Mouse (Mus musculus): ENCODE results near the gene Kcnn1. TPM values are rescaled to one million over a fixed set of nuclear protein-coding genes. Genes with fewer than 3 reads are reported as not detected.

Kcnn1 gene
- polyA plus RNA-seq, 1 experiment from 2014 or later = 2.8 TPM

- no peak overlapping the region for H3K4me2 ChIP-seq
- no peak overlapping the region for H3K4me3 ChIP-seq
- H3K27ac ChIP-seq = no peak overlapping the region
- no peak overlapping the region for H3K9ac ChIP-seq
- H3K36me3 ChIP-seq = no peaks in the 10 kb centered on the region
- H3K27me3 ChIP-seq = 0 out of 2 replicates have a peak, but pooled peaks cover 6% of the 10 kb centered on the region
- H3K9me3 ChIP-seq (replicated peaks) = no peaks in the 10 kb centered on the region
- ATAC-seq (replicated peaks; ENCODE audit: insufficient number of reproducible peaks, insufficient read depth, low FRiP score, low read depth) = no peak
- no peaks in the 10 kb centered on the region for H3K4me1 ChIP-seq (replicated peaks)
- 63% methylated on average over 7 of the region's 7 CpGs for WGBS
Observed at GRCm38 (mm10) chr8:70850132-70850845, 12.8 kb downstream of the Kcnn1 start.

GRCm38 (mm10) chr8:70849333-70849990, 13.6 kb downstream of the Kcnn1 start:
- no peak overlapping the region for H3K4me3 ChIP-seq
- 78% methylated on average over 3 of the region's 3 CpGs for WGBS
- 0 out of 2 replicates have a peak, but pooled peaks cover 4% of the 10 kb centered on the region for H3K27me3 ChIP-seq

GRCm38 (mm10) chr8:70846371-70847154, 16.5 kb downstream of the Kcnn1 start:
- Histone ChIP-seq H3K9ac (no peak overlapping the region), H3K4me3 (no peak overlapping the region), H3K27ac (no peak overlapping the region), H3K4me1 (replicated peaks) (no peaks in the 10 kb centered on the region), H3K9me3 (replicated peaks) (no peaks in the 10 kb centered on the region), H3K4me2 (no peak overlapping the region), H3K27me3 (peaks cover 12% of the 10 kb centered on the region; the same call in 1 of the 2 replicates), H3K36me3 (no peaks in the 10 kb centered on the region)
- no peak for ATAC-seq (replicated peaks; ENCODE audit: insufficient number of reproducible peaks, insufficient read depth, low FRiP score, low read depth)
- WGBS = 49% methylated on average over 15 of the region's 15 CpGs

More at GRCm38 (mm10) chr8:70849333-70849990, 13.6 kb downstream of the Kcnn1 start:
- Histone ChIP-seq H3K9me3 (replicated peaks) (no peaks in the 10 kb centered on the region), H3K27ac (no peak overlapping the region), H3K4me2 (no peak overlapping the region), H3K4me1 (replicated peaks) (no peaks in the 10 kb centered on the region), H3K9ac (no peak overlapping the region), H3K36me3 (no peaks in the 10 kb centered on the region)
- no peak for ATAC-seq (replicated peaks; ENCODE audit: insufficient number of reproducible peaks, insufficient read depth, low FRiP score, low read depth)

- 36% methylated on average over 5 of the region's 5 CpGs for WGBS
- Histone ChIP-seq H3K27me3 (peaks cover 12% of the 10 kb centered on the region; the same call in 1 of the 2 replicates), H3K27ac (no peak overlapping the region), H3K36me3 (no peaks in the 10 kb centered on the region), H3K4me3 (no peak overlapping the region), H3K4me2 (no peak overlapping the region), H3K9ac (no peak overlapping the region), H3K4me1 (replicated peaks) (peaks cover 6% of the 10 kb centered on the region), H3K9me3 (replicated peaks) (no peaks in the 10 kb centered on the region)
- no peak for ATAC-seq (replicated peaks; ENCODE audit: insufficient number of reproducible peaks, insufficient read depth, low FRiP score, low read depth)
Observed at GRCm38 (mm10) chr8:70845108-70845507, 17.9 kb downstream of the Kcnn1 start.

- Histone ChIP-seq H3K4me1 (replicated peaks) (peaks cover 6% of the 10 kb centered on the region), H3K4me3 (no peak overlapping the region), H3K27me3 (peaks cover 12% of the 10 kb centered on the region; the same call in 1 of the 2 replicates), H3K9me3 (replicated peaks) (no peaks in the 10 kb centered on the region), H3K4me2 (no peak overlapping the region), H3K27ac (no peak overlapping the region), H3K36me3 (no peaks in the 10 kb centered on the region), H3K9ac (no peak overlapping the region)
- under 1% methylated on average over 6 of the region's 6 CpGs for WGBS
- ATAC-seq (replicated peaks; ENCODE audit: insufficient number of reproducible peaks, insufficient read depth, low FRiP score, low read depth) = no peak
Observed at GRCm38 (mm10) chr8:70844523-70844922, 18.5 kb downstream of the Kcnn1 start.

GRCm38 (mm10) chr8:70843941-70844340, 19.1 kb downstream of the Kcnn1 start:
- Histone ChIP-seq H3K4me3 (no peak overlapping the region), H3K27me3 (peaks cover 12% of the 10 kb centered on the region; the same call in 1 of the 2 replicates), H3K27ac (no peak overlapping the region), H3K4me2 (no peak overlapping the region), H3K9ac (no peak overlapping the region), H3K9me3 (replicated peaks) (no peaks in the 10 kb centered on the region), H3K4me1 (replicated peaks) (peaks cover 7% of the 10 kb centered on the region), H3K36me3 (no peaks in the 10 kb centered on the region)
- WGBS = 79% methylated on average over 8 of the region's 8 CpGs
- no peak for ATAC-seq (replicated peaks; ENCODE audit: insufficient number of reproducible peaks, insufficient read depth, low FRiP score, low read depth)

GRCm38 (mm10) chr8:70843214-70843773, 19.8 kb downstream of the Kcnn1 start:
- Histone ChIP-seq H3K4me3 (no peak overlapping the region), H3K9ac (no peak overlapping the region), H3K27ac (no peak overlapping the region), H3K27me3 (peaks cover 12% of the 10 kb centered on the region; the same call in 1 of the 2 replicates), H3K4me1 (replicated peaks) (peaks cover 12% of the 10 kb centered on the region), H3K36me3 (no peaks in the 10 kb centered on the region), H3K4me2 (no peak overlapping the region), H3K9me3 (replicated peaks) (no peaks in the 10 kb centered on the region)
- 68% methylated on average over 5 of the region's 5 CpGs for whole genome bisulfite sequencing
- no peak for ATAC-seq (replicated peaks; ENCODE audit: insufficient number of reproducible peaks, insufficient read depth, low FRiP score, low read depth)

- 59% methylated on average over 25 of the region's 25 CpGs for WGBS
Observed at GRCm38 (mm10) chr8:70842484-70842883, 20.6 kb downstream of the Kcnn1 start.

GRCm38 (mm10) chr8:70841147-70842072, 21.6 kb downstream of the Kcnn1 start:
- Histone ChIP-seq H3K9ac (no peak overlapping the region), H3K27me3 (peaks cover 8% of the 10 kb centered on the region; the same call in 1 of the 2 replicates), H3K4me3 (no peak overlapping the region), H3K36me3 (no peaks in the 10 kb centered on the region), H3K27ac (no peak overlapping the region), H3K9me3 (replicated peaks) (no peaks in the 10 kb centered on the region), H3K4me1 (replicated peaks) (peaks cover 12% of the 10 kb centered on the region), H3K4me2 (no peak overlapping the region; the same call in 1 of the 2 replicates)
- WGBS = 31% methylated on average over 22 of the region's 22 CpGs
- no peak for ATAC-seq (replicated peaks; ENCODE audit: insufficient number of reproducible peaks, insufficient read depth, low FRiP score, low read depth)

More at GRCm38 (mm10) chr8:70842484-70842883, 20.6 kb downstream of the Kcnn1 start:
- Histone ChIP-seq H3K4me3 (no peak overlapping the region), H3K4me1 (replicated peaks) (peaks cover 12% of the 10 kb centered on the region), H3K9ac (no peak overlapping the region), H3K4me2 (no peak overlapping the region), H3K36me3 (no peaks in the 10 kb centered on the region), H3K27ac (no peak overlapping the region), H3K27me3 (peaks cover 12% of the 10 kb centered on the region; the same call in 1 of the 2 replicates), H3K9me3 (replicated peaks) (no peaks in the 10 kb centered on the region)
- no peak for ATAC-seq (replicated peaks; ENCODE audit: insufficient number of reproducible peaks, insufficient read depth, low FRiP score, low read depth)

- ATAC-seq (replicated peaks; ENCODE audit: insufficient number of reproducible peaks, insufficient read depth, low FRiP score, low read depth) = no peak
- H3K4me2 ChIP-seq = no peak overlapping the region
- H3K27me3 ChIP-seq = peaks cover 8% of the 10 kb centered on the region; the same call in 1 of the 2 replicates
- no peak overlapping the region for H3K9ac ChIP-seq
- H3K9me3 ChIP-seq (replicated peaks) = no peaks in the 10 kb centered on the region
- H3K36me3 ChIP-seq = no peaks in the 10 kb centered on the region
- H3K27ac ChIP-seq = peak overlapping the region; percentile 58
- no peak overlapping the region for H3K4me3 ChIP-seq
- 49% methylated on average over 10 of the region's 10 CpGs for WGBS
- H3K4me1 ChIP-seq (replicated peaks) = peaks cover 12% of the 10 kb centered on the region
Observed at GRCm38 (mm10) chr8:70840590-70840989, 22.5 kb downstream of the Kcnn1 start.
